Mouse (Mus musculus): ENCODE data around the gene Apobec1.
A peak's percentile ranks its signal among the peaks of the same experiment; 100 is the strongest.
"Not testable (repeated sequence)": the region's sequence is repeated elsewhere in the genome, so short reads cannot be mapped to it uniquely, and the experiment has no call there.

The Apobec1 gene

GRCm38 (mm10) chr6:122602242-122602991, at the start of gene Apobec1:
Apobec1 (minus strand) TSS chr6:122602444.
- DNase-seq (ENCODE audit: low spot score in 2 of 2) = peak; percentile 21 to 29

- no peak for DNase-seq (ENCODE audit: low spot score in 2 of 2)
Observed at GRCm38 (mm10) chr6:122650398-122650980, 48.2 kb upstream of the Apobec1 start.

GRCm38 (mm10) chr6:122649903-122650302, 47.7 kb upstream of the Apobec1 start:
- DNase-seq (ENCODE audit: low spot score in 2 of 2) = no peak

- DNase-seq (ENCODE audit: low spot score in 2 of 2) = not testable (repeated sequence)
Observed at GRCm38 (mm10) chr6:122644196-122644595, 42.0 kb upstream of the Apobec1 start.

- not testable (repeated sequence) for DNase-seq (ENCODE audit: low spot score in 2 of 2)
Observed at GRCm38 (mm10) chr6:122637566-122637965, 35.3 kb upstream of the Apobec1 start.

GRCm38 (mm10) chr6:122636666-122637065, 34.4 kb upstream of the Apobec1 start:
- DNase-seq (ENCODE audit: low spot score in 2 of 2) = no peak

GRCm38 (mm10) chr6:122635315-122635714, 33.1 kb upstream of the Apobec1 start:
- DNase-seq (ENCODE audit: low spot score in 2 of 2) = no peak

- no peak for DNase-seq (ENCODE audit: low spot score in 2 of 2)
Observed at GRCm38 (mm10) chr6:122633411-122633810, 31.2 kb upstream of the Apobec1 start.

GRCm38 (mm10) chr6:122627469-122628108, 25.3 kb upstream of the Apobec1 start:
- DNase-seq (ENCODE audit: low spot score in 2 of 2) = no peak

- DNase-seq (ENCODE audit: low spot score in 2 of 2) = no peak
Observed at GRCm38 (mm10) chr6:122626110-122626509, 23.9 kb upstream of the Apobec1 start, which contains the start of gene Dppa3. Dppa3 (plus strand) TSS chr6:122626410.

GRCm38 (mm10) chr6:122625156-122625555, 22.9 kb upstream of the Apobec1 start:
- DNase-seq (ENCODE audit: low spot score in 2 of 2) = no peak

GRCm38 (mm10) chr6:122624480-122624879, 22.2 kb upstream of the Apobec1 start:
- no peak for DNase-seq (ENCODE audit: low spot score in 2 of 2)

- DNase-seq (ENCODE audit: low spot score in 2 of 2) = no peak
Observed at GRCm38 (mm10) chr6:122621066-122621465, 18.8 kb upstream of the Apobec1 start.

GRCm38 (mm10) chr6:122616022-122616421, 13.8 kb upstream of the Apobec1 start:
- no peak for DNase-seq (ENCODE audit: low spot score in 2 of 2)

- DNase-seq (ENCODE audit: low spot score in 2 of 2) = peak in 1 of 2 experiments; percentile 21
Observed at GRCm38 (mm10) chr6:122614047-122614446, 11.8 kb upstream of the Apobec1 start.

- no peak for DNase-seq (ENCODE audit: low spot score in 2 of 2)
Observed at GRCm38 (mm10) chr6:122612426-122612825, 10.2 kb upstream of the Apobec1 start.

GRCm38 (mm10) chr6:122609771-122610170, 7.5 kb upstream of the Apobec1 start, which contains the start of gene Gdf3:
Gdf3 (minus strand) TSS chr6:122610087.
- peak in 1 of 2 experiments; percentile 22 for DNase-seq (ENCODE audit: low spot score in 2 of 2)

GRCm38 (mm10) chr6:122609377-122609728, 7.1 kb upstream of the Apobec1 start:
- no peak for DNase-seq (ENCODE audit: low spot score in 2 of 2)

GRCm38 (mm10) chr6:122608434-122609376, 6.5 kb upstream of the Apobec1 start:
- no peak for DNase-seq (ENCODE audit: low spot score in 2 of 2)

GRCm38 (mm10) chr6:122607700-122608099, 5.5 kb upstream of the Apobec1 start:
- no peak for DNase-seq (ENCODE audit: low spot score in 2 of 2)

GRCm38 (mm10) chr6:122606661-122607060, 4.4 kb upstream of the Apobec1 start:
- DNase-seq (ENCODE audit: low spot score in 2 of 2) = no peak

- DNase-seq (ENCODE audit: low spot score in 2 of 2) = no peak
Observed at GRCm38 (mm10) chr6:122605483-122605882, 3.2 kb upstream of the Apobec1 start.

All from cerebellum, postnatal 4 days (tissue).